Mouse (Mus musculus) kidney, embryonic 16.5 days (tissue): Measurements from ENCODE around the gene Grem1. TPM values are rescaled to one million over a fixed set of nuclear protein-coding genes. Genes with fewer than 3 reads are reported as not detected.

Experiments used
- ATAC-seq: fragments of 200-750 bp; cut with Nextera tagmentation; 2 replicates; pipeline ENCODE4 v1.8.0; 2017; ENCODE audit warnings: moderate TSS enrichment; ENCODE audit not compliant: low FRiP score, low TSS enrichment
- H3K27ac ChIP-seq: fragments of 300-500 bp; sonication (generic); 2 replicates; pipeline ENCODE4 v1.5.1; 2014; ENCODE audit warnings: low read length
- H3K27me3 ChIP-seq: fragments of 300-500 bp; sonication (generic); 2 replicates; pipeline ENCODE4 v1.6.1; 2014; ENCODE audit warnings: low read length, control low read depth, mixed read lengths; ENCODE audit not compliant: insufficient read depth
- H3K36me3 ChIP-seq: fragments of 300-500 bp; sonication (generic); 2 replicates; pipeline ENCODE4 v1.6.1; 2014; ENCODE audit warnings: low read length, control low read depth, mixed read lengths; ENCODE audit not compliant: insufficient read depth
- H3K4me1 ChIP-seq: fragments of 300-500 bp; sonication (generic); 2 replicates; pipeline ENCODE4 v1.6.1; 2014; ENCODE audit warnings: low read length, control low read depth, mixed read lengths; ENCODE audit not compliant: insufficient read depth
- H3K4me2 ChIP-seq: fragments of 300-500 bp; sonication (generic); replicated peaks from 2 replicates; pipeline ENCODE4 v1.6.1; 2014; ENCODE audit warnings: low read depth, low read length
- H3K4me3 ChIP-seq: fragments of 300-500 bp; sonication (generic); 2 replicates; pipeline ENCODE4 v1.5.1; 2014; ENCODE audit warnings: mild to moderate bottlenecking, low read length
- H3K9ac ChIP-seq: fragments of 300-500 bp; sonication (generic); replicated peaks from 2 replicates; pipeline ENCODE4 v1.6.1; 2014; ENCODE audit warnings: low read length
- H3K9me3 ChIP-seq: fragments of 300-500 bp; sonication (generic); 2 replicates; pipeline ENCODE4 v1.6.1; 2016; ENCODE audit warnings: low read length, control low read depth
- WGBS: fragments of 180-500 bp; shearing (Covaris S2); extraction: QIAGEN DNeasy Blood & Tissue Kit; methylation state at CpG from one replicate; pipeline ENCODE4 v1.1.7; 2014; 5-methylcytosine and 5-hydroxymethylcytosine counted together
- polyA plus RNA-seq: library from polyadenylated mRNA; unstranded; fragments of >200 nt; fragmentation: Nextera tagmentation; extraction: Ambion mirVana; gene quantifications from 2 replicates; pipeline ENCODE4 v1.2.1, GENCODE M21; 2015

Grem1 gene
- polyA plus RNA-seq, 1 experiment from 2014 or later: 0.17 TPM

- Histone ChIP-seq H3K27me3 (no peaks in the 10 kb centered on the region), H3K27ac (no peak overlapping the region), H3K9me3 (no peaks in the 10 kb centered on the region), H3K4me1 (no peaks in the 10 kb centered on the region), H3K9ac (no peak overlapping the region), H3K4me2 (no peak overlapping the region), H3K36me3 (no peaks in the 10 kb centered on the region), H3K4me3 (no peak overlapping the region)
- ATAC-seq: no peak
- WGBS: 66% methylated on average over 5 of the region's 5 CpGs
Measured at GRCm38 (mm10) chr2:113701507-113701906, 56.9 kb downstream of the Grem1 start.

GRCm38 (mm10) chr2:113696647-113697046 lies 61.8 kb downstream of the Grem1 start:
- Histone ChIP-seq H3K4me3 (no peak overlapping the region), H3K27me3 (no peaks in the 10 kb centered on the region), H3K27ac (no peak overlapping the region), H3K9ac (no peak overlapping the region), H3K36me3 (no peaks in the 10 kb centered on the region), H3K9me3 (no peaks in the 10 kb centered on the region), H3K4me2 (no peak overlapping the region), H3K4me1 (no peaks in the 10 kb centered on the region)
- WGBS: 95% methylated on average over 5 of the region's 5 CpGs
- ATAC-seq: no peak

GRCm38 (mm10) chr2:113696222-113696621 lies 62.2 kb downstream of the Grem1 start:
- 81% methylated on average over 3 of the region's 3 CpGs for WGBS
- no peaks in the 10 kb centered on the region for H3K27me3 ChIP-seq
- H3K4me3 ChIP-seq: no peak overlapping the region
- H3K9me3 ChIP-seq: no peaks in the 10 kb centered on the region
- no peak overlapping the region for H3K9ac ChIP-seq
- H3K36me3 ChIP-seq: no peaks in the 10 kb centered on the region
- no peak for ATAC-seq
- H3K4me2 ChIP-seq: no peak overlapping the region
- H3K27ac ChIP-seq: no peak overlapping the region
- no peaks in the 10 kb centered on the region for H3K4me1 ChIP-seq

Other genes with a start within 250 kb of the Grem1 start
- 6.7 and 6.8 TPM in 2 replicates for gene Scg5, start 70.5 kb upstream of the Grem1 start, polyA plus RNA-seq
- 28.3 and 31.8 TPM in 2 replicates for gene Arhgap11a, start 90.0 kb upstream of the Grem1 start, polyA plus RNA-seq